Mouse (Mus musculus): ENCODE measurements around the gene Sh3kbp1. TPM values are rescaled to one million over a fixed set of nuclear protein-coding genes. Genes with fewer than 3 reads are reported as not detected.
A peak's percentile ranks its signal among the peaks of the same experiment; 100 is the strongest.

Gene Sh3kbp1
- polyA plus RNA-seq, 1 experiment from 2014 or later = 14.4 TPM

DNA sequence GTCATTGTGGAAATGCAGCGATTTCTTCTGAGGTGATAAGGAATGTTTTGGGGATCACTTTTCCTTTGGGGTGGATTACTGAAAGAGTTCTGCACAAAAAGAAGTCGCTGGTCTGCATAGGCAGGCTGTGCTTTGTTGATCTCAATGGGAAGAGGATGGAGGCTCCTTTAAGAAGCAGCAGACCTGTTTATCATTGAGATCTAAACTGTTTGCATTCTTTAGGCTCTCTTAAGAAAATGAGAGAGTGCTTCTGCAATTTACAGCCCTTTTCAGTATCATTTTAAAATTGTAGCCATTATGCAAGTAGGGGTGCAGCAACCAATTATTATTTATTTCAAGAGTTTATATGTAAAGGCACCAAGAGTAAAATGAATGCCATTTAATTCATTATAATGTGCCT, 2.1 kb downstream of the Sh3kbp1 start:
- DNase-seq (ENCODE audit: low read depth, low spot score) = no peak
- no peak for TF ChIP-seq CTCF (IDR thresholded peaks at IDR 0.05)
- POLR2A ChIA-PET = no interaction called here
- ATAC-seq = no peak
- in situ Hi-C loops (cut with MboI; ENCODE audit: low pct_unique_long_range_greater_than_20kb) = loop anchor here (5.0 to 10.0 kb wide), 4 partner anchors 118 to 486 kb away; no protein-coding TSS in a partner anchor
- CTCF ChIA-PET = no interaction called here
- H3K27me3 ChIP-seq = no peaks in the 10 kb centered on the region

DNA sequence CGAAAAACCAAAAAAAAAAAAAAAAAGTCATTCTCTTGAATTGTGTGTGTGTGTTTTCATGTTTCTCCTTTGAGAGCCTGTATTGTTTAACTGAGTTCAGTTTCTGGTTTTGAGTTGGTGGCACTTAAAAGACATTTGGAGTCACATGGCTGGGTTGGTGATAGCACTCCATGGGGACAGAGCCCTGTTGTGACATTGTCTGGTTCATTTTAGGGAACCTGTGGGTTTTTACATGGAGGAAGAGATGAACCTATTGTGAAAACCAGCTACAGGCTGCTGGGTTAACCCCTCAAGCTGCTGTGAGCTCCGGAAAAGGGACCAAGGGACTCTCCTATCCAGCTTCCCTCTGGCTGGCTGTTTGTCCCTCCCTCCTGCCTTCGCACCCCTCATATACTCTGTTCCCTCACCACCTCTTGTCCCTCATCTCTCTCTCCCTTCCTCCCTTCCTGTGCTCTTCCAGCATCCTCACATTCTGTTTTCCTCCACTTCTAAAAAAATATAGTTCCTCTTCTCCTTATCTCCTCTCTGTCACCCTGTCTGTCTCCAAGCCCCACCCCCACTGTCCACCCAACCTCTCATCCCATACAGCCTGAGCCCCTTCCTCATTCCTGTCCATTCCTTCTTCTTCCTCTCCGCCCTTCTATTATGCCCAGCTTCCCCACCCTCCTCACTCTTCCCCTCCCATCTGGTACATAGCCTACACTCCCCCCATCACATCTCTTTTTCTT, 11.6 kb downstream of the Sh3kbp1 start:
- TF ChIP-seq CTCF (IDR thresholded peaks at IDR 0.05) = no peak

DNA sequence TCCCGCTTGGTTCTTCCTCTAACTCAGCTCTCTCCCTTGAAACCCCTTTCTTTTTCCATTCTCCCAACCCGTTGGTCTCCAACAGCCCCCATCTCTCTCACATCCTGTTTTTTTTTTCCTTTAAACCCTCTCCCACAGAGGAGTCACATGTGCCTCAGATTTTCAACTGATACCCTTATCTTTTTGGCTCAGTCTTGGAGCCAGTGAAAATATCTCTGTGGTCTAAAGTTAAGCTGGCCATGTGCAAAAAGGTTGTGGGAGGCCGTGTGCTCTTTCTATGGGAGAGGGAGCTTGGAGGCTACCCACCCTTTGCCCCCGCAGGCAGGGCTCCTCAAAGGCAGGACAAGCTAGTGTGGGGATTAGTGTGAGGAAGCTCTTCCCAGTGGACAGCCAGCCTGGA, 12.9 kb downstream of the Sh3kbp1 start:
- in situ Hi-C loops (cut with MboI; ENCODE audit: low pct_unique_long_range_greater_than_20kb) = no loop called here
- POLR2A ChIA-PET = no interaction called here
- no peak for TF ChIP-seq CTCF (IDR thresholded peaks at IDR 0.05)
- CTCF ChIA-PET = no interaction called here
- ATAC-seq = no peak
- DNase-seq (ENCODE audit: low read depth, low spot score) = no peak
- H3K27me3 ChIP-seq = peaks cover 8% of the 10 kb centered on the region

More for the DNA sequence above, 11.6 kb downstream of the Sh3kbp1 start:
- in situ Hi-C loops (cut with MboI; ENCODE audit: low pct_unique_long_range_greater_than_20kb) = no loop called here
- no peak for DNase-seq (ENCODE audit: low read depth, low spot score)
- no peak for ATAC-seq
- CTCF ChIA-PET = no interaction called here
- H3K27me3 ChIP-seq = no peaks in the 10 kb centered on the region
- POLR2A ChIA-PET = no interaction called here

DNA sequence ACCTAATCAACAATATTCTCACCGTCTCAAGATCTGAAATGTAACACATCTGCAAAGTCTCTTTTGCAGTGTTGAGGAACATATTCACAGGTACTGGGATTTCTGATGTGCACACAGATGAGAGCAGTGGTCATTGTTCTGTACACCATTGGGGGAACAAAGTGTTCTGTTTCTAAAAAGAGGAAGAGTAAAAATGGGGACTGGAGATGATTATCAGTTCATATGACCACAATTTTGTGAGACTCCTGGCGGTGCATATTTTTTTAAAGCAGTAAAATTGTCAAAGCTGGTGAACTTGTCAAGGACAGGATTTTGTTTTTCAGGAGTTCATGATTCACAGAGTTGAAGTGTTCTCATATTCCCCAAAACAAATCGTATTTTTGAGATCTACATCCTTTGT, 18.2 kb downstream of the Sh3kbp1 start:
- H3K27me3 ChIP-seq = peaks cover 8% of the 10 kb centered on the region
- DNase-seq (ENCODE audit: low read depth, low spot score) = no peak
- TF ChIP-seq CTCF (IDR thresholded peaks at IDR 0.05) = no peak
- ATAC-seq = no peak
- in situ Hi-C loops (cut with MboI; ENCODE audit: low pct_unique_long_range_greater_than_20kb) = no loop called here
- CTCF ChIA-PET = interaction anchor here (1.4 kb wide), 1 partner anchor 9 kb away, joined by 3 read pairs; no protein-coding TSS in a partner anchor
- POLR2A ChIA-PET = no interaction called here

DNA sequence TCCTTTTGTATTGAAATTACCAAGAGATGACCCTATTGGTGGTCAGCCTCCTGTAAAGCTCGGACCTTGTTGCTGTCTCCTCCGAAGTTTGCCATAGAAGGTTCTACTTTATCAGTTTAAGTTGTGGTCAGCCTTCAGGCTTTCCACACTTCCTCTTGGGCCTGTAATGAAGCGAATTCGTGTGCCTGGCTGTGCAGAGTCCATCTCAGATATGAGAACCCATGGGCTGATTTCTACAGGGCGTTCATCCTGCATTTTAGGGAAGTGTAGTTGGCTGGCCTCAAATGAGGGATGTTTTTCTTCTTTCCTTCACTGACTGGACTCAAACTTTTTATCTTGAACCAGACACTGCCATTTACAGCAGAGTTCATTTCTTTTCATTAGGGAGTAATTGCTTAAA, 20.5 kb downstream of the Sh3kbp1 start:
- ATAC-seq (no peak), DNase-seq (ENCODE audit: low read depth, low spot score) (no peak)
- ChIA-PET CTCF (interaction anchor here (1.6 kb wide), 1 partner anchor 13 kb away, joined by 5 read pairs; no protein-coding TSS in a partner anchor), POLR2A (no interaction called here)
- in situ Hi-C loops (cut with MboI; ENCODE audit: low pct_unique_long_range_greater_than_20kb) = no loop called here
- no peak for TF ChIP-seq CTCF (IDR thresholded peaks at IDR 0.05)
- peaks cover 8% of the 10 kb centered on the region for H3K27me3 ChIP-seq

DNA sequence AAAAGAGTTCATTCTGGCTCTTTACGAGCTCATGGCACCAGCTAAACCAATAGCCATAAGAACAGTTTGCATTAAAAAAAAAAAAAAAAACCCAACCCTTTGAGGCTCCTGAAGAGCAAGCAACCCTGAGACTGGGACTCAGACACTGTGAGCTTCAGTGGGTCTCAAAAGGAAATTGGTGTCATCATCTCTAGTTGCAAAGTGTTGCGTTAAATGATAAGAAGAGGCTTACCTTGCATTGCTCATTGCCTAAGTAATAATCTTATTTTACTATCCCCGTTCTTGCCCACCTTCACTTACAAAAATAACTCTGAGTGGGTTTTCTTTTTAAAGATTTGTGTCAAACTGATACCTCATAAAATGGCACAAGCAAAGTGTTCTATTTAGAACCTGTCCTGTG, 21.5 kb downstream of the Sh3kbp1 start:
- CTCF ChIA-PET = no interaction called here
- no peak for ATAC-seq
- POLR2A ChIA-PET = no interaction called here
- in situ Hi-C loops (cut with MboI; ENCODE audit: low pct_unique_long_range_greater_than_20kb) = no loop called here
- no peak for TF ChIP-seq CTCF (IDR thresholded peaks at IDR 0.05)
- DNase-seq (ENCODE audit: low read depth, low spot score) = no peak
- peaks cover 8% of the 10 kb centered on the region for H3K27me3 ChIP-seq

DNA sequence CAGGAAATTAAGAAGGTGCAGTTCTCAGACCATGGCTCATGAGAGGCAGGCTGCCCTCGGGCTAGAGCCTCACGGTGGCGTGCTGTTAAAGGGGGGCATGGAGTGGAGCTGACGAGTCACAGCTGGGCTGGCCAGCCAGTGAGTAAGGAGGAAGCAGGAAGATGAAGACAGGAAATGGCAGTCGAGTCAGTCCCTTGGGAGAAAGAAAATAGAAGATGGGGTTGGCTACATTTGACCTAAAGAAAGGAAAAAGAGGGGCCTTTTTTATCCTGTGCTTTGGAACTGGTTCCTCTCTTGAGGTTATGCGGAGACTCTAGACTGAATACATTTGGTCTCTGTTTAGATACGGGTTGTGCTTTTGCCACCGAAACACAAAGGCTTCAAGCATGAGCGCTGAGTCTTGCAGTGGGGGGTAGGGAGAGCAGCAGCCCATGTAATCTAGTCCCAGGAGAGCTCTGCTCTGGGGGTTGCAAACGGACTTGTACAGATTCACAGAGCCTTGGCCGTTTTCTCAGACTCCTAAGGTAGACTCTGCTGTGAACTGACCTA, 23.1 kb downstream of the Sh3kbp1 start:
- TF ChIP-seq CTCF (IDR thresholded peaks at IDR 0.05) = no peak
- no peak for DNase-seq (ENCODE audit: low read depth, low spot score)
- peak; percentile 88 for ATAC-seq
- CTCF ChIA-PET = interaction anchor here (1.0 kb wide), 1 partner anchor 146 kb away, joined by 3 read pairs; no protein-coding TSS in a partner anchor
- POLR2A ChIA-PET = no interaction called here
- H3K27me3 ChIP-seq = no peaks in the 10 kb centered on the region
- in situ Hi-C loops (cut with MboI; ENCODE audit: low pct_unique_long_range_greater_than_20kb) = no loop called here

DNA sequence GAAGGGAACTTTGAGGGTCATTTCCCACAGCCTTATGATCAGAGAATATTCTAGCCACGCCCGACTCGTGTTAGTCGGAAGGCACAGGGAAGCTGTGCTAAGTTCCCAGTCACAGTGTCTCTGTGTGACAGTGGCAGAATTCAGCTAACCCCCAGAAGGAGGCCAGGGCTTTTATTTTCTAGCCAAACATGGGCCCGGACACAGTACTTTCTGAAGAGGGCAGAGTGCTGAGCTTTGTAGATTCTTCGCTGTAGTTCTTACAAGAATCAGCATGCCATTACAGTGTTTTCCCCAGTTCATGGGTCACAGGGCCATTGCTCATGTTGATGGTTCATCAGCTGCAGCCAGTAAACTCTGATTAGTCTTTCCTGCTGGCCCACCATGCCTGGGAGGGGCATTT, 23.7 kb downstream of the Sh3kbp1 start:
- POLR2A ChIA-PET = no interaction called here
- in situ Hi-C loops (cut with MboI; ENCODE audit: low pct_unique_long_range_greater_than_20kb) = no loop called here

DNA sequence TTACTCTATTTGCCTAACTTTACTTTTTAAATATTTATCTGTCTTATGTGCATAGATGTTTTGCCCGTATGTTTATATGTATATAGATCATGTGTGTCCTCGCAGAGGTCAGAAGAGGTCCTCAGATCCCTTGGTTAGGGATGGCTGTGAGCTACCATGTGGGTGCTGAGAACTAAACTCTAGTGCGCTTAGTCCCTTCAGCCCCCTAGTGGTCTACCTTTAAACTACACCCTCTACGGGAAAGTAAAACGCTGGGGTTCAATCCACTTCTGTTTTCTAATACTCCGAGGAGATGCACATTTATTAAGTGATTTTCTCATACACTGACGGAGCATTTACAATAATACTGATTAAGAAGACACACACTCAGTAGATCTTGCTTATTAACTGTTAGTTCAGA, 44.3 kb downstream of the Sh3kbp1 start:
- peak; percentile 52 for TF ChIP-seq CTCF (IDR thresholded peaks at IDR 0.05)
- ChIA-PET POLR2A (no interaction called here), CTCF (interaction anchor here (1.0 kb wide), 1 partner anchor 9 kb away, joined by 3 read pairs; no protein-coding TSS in a partner anchor)

More for the DNA sequence above, 23.7 kb downstream of the Sh3kbp1 start:
- CTCF ChIA-PET = interaction anchor here (1.0 kb wide), 1 partner anchor 145 kb away, joined by 3 read pairs; no protein-coding TSS in a partner anchor
- no peaks in the 10 kb centered on the region for H3K27me3 ChIP-seq
- peak; percentile 40 for ATAC-seq
- TF ChIP-seq CTCF (IDR thresholded peaks at IDR 0.05) = no peak
- no peak for DNase-seq (ENCODE audit: low read depth, low spot score)

DNA sequence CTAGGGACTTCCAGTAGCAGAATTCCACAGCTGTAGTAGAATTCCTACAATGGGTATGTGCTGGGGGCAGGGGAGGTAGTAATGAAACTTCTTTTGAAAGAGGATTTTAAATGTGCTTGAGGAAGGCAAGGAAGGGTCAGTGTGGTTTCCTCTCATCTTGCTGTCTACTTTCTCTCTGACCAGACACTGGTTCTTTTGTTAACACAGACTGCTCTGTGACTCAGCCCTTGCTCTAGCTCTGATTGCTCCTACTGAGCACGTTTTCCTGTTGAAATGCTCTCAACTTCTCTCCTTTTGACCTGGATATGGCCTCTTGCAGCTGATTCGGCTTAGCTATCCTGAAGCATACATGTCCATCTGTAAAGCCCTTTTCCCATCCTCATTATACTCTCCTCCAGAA, 45.4 kb downstream of the Sh3kbp1 start:
- H3K27me3 ChIP-seq = peaks cover 29% of the 10 kb centered on the region
- CTCF ChIA-PET = no interaction called here
- in situ Hi-C loops (cut with MboI; ENCODE audit: low pct_unique_long_range_greater_than_20kb) = loop anchor here (5.0 kb wide), 1 partner anchor 50 kb away; no protein-coding TSS in a partner anchor
- TF ChIP-seq CTCF (IDR thresholded peaks at IDR 0.05) = no peak
- ATAC-seq = no peak
- no peak for DNase-seq (ENCODE audit: low read depth, low spot score)
- POLR2A ChIA-PET = interaction anchor here (0.6 kb wide), 1 partner anchor 163 kb away, joined by 3 read pairs; no protein-coding TSS in a partner anchor

More for the DNA sequence above, 44.3 kb downstream of the Sh3kbp1 start:
- peaks cover 22% of the 10 kb centered on the region for H3K27me3 ChIP-seq
- DNase-seq (ENCODE audit: low read depth, low spot score) (no peak), ATAC-seq (no peak)
- in situ Hi-C loops (cut with MboI; ENCODE audit: low pct_unique_long_range_greater_than_20kb) = loop anchor here (5.0 kb wide), 1 partner anchor 51 kb away; no protein-coding TSS in a partner anchor

DNA sequence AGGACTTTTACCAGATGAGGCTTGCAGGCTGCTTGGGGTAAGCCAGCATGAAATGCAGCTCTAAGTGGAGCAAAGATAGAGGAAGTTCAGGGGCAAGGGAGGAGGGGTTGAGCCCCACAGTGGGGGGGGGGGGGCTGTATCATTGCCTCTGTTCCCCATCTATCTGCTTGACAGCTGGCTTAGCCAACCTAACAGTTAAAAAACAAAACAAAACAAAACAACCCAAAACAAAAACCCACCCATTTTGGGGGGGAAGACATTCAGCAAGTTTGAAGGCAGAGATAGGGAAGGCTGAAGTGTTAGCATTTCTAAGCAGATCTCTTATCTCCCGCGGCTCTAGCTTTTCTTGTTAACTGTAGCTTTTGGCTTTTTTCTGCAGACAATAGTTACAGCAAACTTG, 49.2 kb downstream of the Sh3kbp1 start:
- in situ Hi-C loops (cut with MboI; ENCODE audit: low pct_unique_long_range_greater_than_20kb) = no loop called here
- DNase-seq (ENCODE audit: low read depth, low spot score) = no peak
- no peak for TF ChIP-seq CTCF (IDR thresholded peaks at IDR 0.05)
- POLR2A ChIA-PET = no interaction called here
- ATAC-seq = no peak
- peaks cover 31% of the 10 kb centered on the region for H3K27me3 ChIP-seq
- CTCF ChIA-PET = no interaction called here
